Mouse (Mus musculus) heart, embryonic 14.5 days (tissue): ENCODE data around the gene Gm7102. TPM values are rescaled to one million over a fixed set of nuclear protein-coding genes. Genes with fewer than 3 reads are reported as not detected.

Source experiments
- polyA plus RNA-seq: library from polyadenylated mRNA; unstranded; fragments of >200 nt; fragmentation: Nextera tagmentation; extraction: Ambion mirVana; gene quantifications from 2 replicates; pipeline ENCODE4 v1.2.1, GENCODE M21; 2014

Gene Gm7102
- polyA plus RNA-seq, 1 experiment from 2014 or later = not detected

Other genes with a start within 250 kb of the Gm7102 start
- gene Zfp950, start 35.5 kb downstream of the Gm7102 start, polyA plus RNA-seq = 36.7 and 38.7 TPM in 2 replicates
- not detected in 2 replicates for gene Gm6020, start 7.6 kb upstream of the Gm7102 start, polyA plus RNA-seq
- gene Csf2ra, start 52.1 kb upstream of the Gm7102 start, polyA plus RNA-seq = 26.2 and 32.0 TPM in 2 replicates
- not detected in 2 replicates for gene Gm21060, start 120.8 kb upstream of the Gm7102 start, polyA plus RNA-seq